Mouse (Mus musculus): Measurements from ENCODE around the gene Cep152. TPM values are rescaled to one million over a fixed set of nuclear protein-coding genes. Genes with fewer than 3 reads are reported as not detected.

Cep152 gene
- polyA plus RNA-seq, 1 experiment from 2014 or later = 2.4 TPM

- Histone ChIP-seq H3K27ac (no peak overlapping the region), H3K4me2 (ENCODE audit: low read length) (no peak overlapping the region), H3K36me3 (ENCODE audit: insufficient read depth, low read length) (0 out of 2 replicates have a peak, but pooled peaks cover 13% of the 10 kb centered on the region), H3K9ac (ENCODE audit: low read depth, low read length) (no peak overlapping the region), H3K4me3 (replicated peaks; ENCODE audit: low read depth, low read length) (no peak overlapping the region), H3K27me3 (ENCODE audit: insufficient read depth, low read length) (no peaks in the 10 kb centered on the region), H3K4me1 (replicated peaks; ENCODE audit: insufficient read depth, low read length) (0 out of 2 replicates have a peak, but pooled peaks cover 11% of the 10 kb centered on the region), H3K9me3 (replicated peaks; ENCODE audit: low read length) (no peaks in the 10 kb centered on the region)
- WGBS = 32% methylated on average over 25 of the region's 25 CpGs
- DNase-seq (ENCODE audit: low spot score) (peak; percentile 88), ATAC-seq (replicated peaks; ENCODE audit: low FRiP score, low read depth) (peak; percentile 59)
- TF ChIP-seq CTCF (IDR thresholded peaks at IDR 0.05; ENCODE audit: low read depth) = no peak
Observed at GRCm38 (mm10) chr2:125620213-125620907, 4.6 kb downstream of the Cep152 start.

GRCm38 (mm10) chr2:125615858-125616424, 9.0 kb downstream of the Cep152 start:
- H3K4me2 ChIP-seq (ENCODE audit: low read length) = no peak overlapping the region
- H3K9me3 ChIP-seq (replicated peaks; ENCODE audit: low read length) = no peaks in the 10 kb centered on the region
- no peak for ATAC-seq (replicated peaks; ENCODE audit: low FRiP score, low read depth)
- DNase-seq (ENCODE audit: low spot score) = no peak
- WGBS = 77% methylated on average over 8 of the region's 8 CpGs
- no peak for TF ChIP-seq CTCF (IDR thresholded peaks at IDR 0.05; ENCODE audit: low read depth)
- no peak overlapping the region for H3K4me3 ChIP-seq (replicated peaks; ENCODE audit: low read depth, low read length)
- H3K36me3 ChIP-seq (ENCODE audit: insufficient read depth, low read length) = peaks cover 29% of the 10 kb centered on the region
- no peaks in the 10 kb centered on the region for H3K27me3 ChIP-seq (ENCODE audit: insufficient read depth, low read length)
- no peak overlapping the region for H3K9ac ChIP-seq (ENCODE audit: low read depth, low read length)
- H3K27ac ChIP-seq = no peak overlapping the region
- H3K4me1 ChIP-seq (replicated peaks; ENCODE audit: insufficient read depth, low read length) = no peaks in the 10 kb centered on the region

GRCm38 (mm10) chr2:125615440-125615839, 9.5 kb downstream of the Cep152 start:
- peaks cover 32% of the 10 kb centered on the region for H3K36me3 ChIP-seq (ENCODE audit: insufficient read depth, low read length)
- WGBS = 94% methylated on average over 7 of the region's 7 CpGs

GRCm38 (mm10) chr2:125606220-125606845, 18.6 kb downstream of the Cep152 start:
- H3K4me1 ChIP-seq (replicated peaks; ENCODE audit: insufficient read depth, low read length) = no peaks in the 10 kb centered on the region
- WGBS = 78% methylated on average over 17 of the region's 17 CpGs
- TF ChIP-seq CTCF (IDR thresholded peaks at IDR 0.05; ENCODE audit: low read depth) = no peak
- peaks cover 23% of the 10 kb centered on the region for H3K36me3 ChIP-seq (ENCODE audit: insufficient read depth, low read length)
- DNase-seq (ENCODE audit: low spot score) (no peak), ATAC-seq (replicated peaks; ENCODE audit: low FRiP score, low read depth) (no peak)
- H3K9me3 ChIP-seq (replicated peaks; ENCODE audit: low read length) = no peaks in the 10 kb centered on the region
- H3K4me2 ChIP-seq (ENCODE audit: low read length) = no peak overlapping the region
- H3K9ac ChIP-seq (ENCODE audit: low read depth, low read length) = no peak overlapping the region
- H3K27me3 ChIP-seq (ENCODE audit: insufficient read depth, low read length) = no peaks in the 10 kb centered on the region
- H3K27ac ChIP-seq = no peak overlapping the region
- no peak overlapping the region for H3K4me3 ChIP-seq (replicated peaks; ENCODE audit: low read depth, low read length)

More at GRCm38 (mm10) chr2:125615440-125615839, 9.5 kb downstream of the Cep152 start:
- no peak for TF ChIP-seq CTCF (IDR thresholded peaks at IDR 0.05; ENCODE audit: low read depth)
- H3K9ac ChIP-seq (ENCODE audit: low read depth, low read length) = no peak overlapping the region
- no peak for ATAC-seq (replicated peaks; ENCODE audit: low FRiP score, low read depth)
- no peaks in the 10 kb centered on the region for H3K4me1 ChIP-seq (replicated peaks; ENCODE audit: insufficient read depth, low read length)
- no peak overlapping the region for H3K4me2 ChIP-seq (ENCODE audit: low read length)
- no peaks in the 10 kb centered on the region for H3K9me3 ChIP-seq (replicated peaks; ENCODE audit: low read length)
- no peak overlapping the region for H3K4me3 ChIP-seq (replicated peaks; ENCODE audit: low read depth, low read length)
- no peak overlapping the region for H3K27ac ChIP-seq
- H3K27me3 ChIP-seq (ENCODE audit: insufficient read depth, low read length) = no peaks in the 10 kb centered on the region
- no peak for DNase-seq (ENCODE audit: low spot score)

GRCm38 (mm10) chr2:125604646-125605045, 20.3 kb downstream of the Cep152 start:
- no peak overlapping the region for H3K4me3 ChIP-seq (replicated peaks; ENCODE audit: low read depth, low read length)
- no peaks in the 10 kb centered on the region for H3K4me1 ChIP-seq (replicated peaks; ENCODE audit: insufficient read depth, low read length)
- no peaks in the 10 kb centered on the region for H3K9me3 ChIP-seq (replicated peaks; ENCODE audit: low read length)
- 72% methylated on average over 7 of the region's 7 CpGs for WGBS
- H3K27me3 ChIP-seq (ENCODE audit: insufficient read depth, low read length) = no peaks in the 10 kb centered on the region
- no peak overlapping the region for H3K27ac ChIP-seq
- DNase-seq (ENCODE audit: low spot score) (peak; percentile 84), ATAC-seq (replicated peaks; ENCODE audit: low FRiP score, low read depth) (no peak)
- no peak overlapping the region for H3K9ac ChIP-seq (ENCODE audit: low read depth, low read length)
- H3K4me2 ChIP-seq (ENCODE audit: low read length) = no peak overlapping the region
- H3K36me3 ChIP-seq (ENCODE audit: insufficient read depth, low read length) = peaks cover 16% of the 10 kb centered on the region
- peak; percentile 86 for TF ChIP-seq CTCF (IDR thresholded peaks at IDR 0.05; ENCODE audit: low read depth)

- Histone ChIP-seq H3K4me3 (replicated peaks; ENCODE audit: low read depth, low read length) (no peak overlapping the region), H3K4me2 (ENCODE audit: low read length) (no peak overlapping the region), H3K9ac (ENCODE audit: low read depth, low read length) (no peak overlapping the region), H3K9me3 (replicated peaks; ENCODE audit: low read length) (no peaks in the 10 kb centered on the region), H3K36me3 (ENCODE audit: insufficient read depth, low read length) (peaks cover 15% of the 10 kb centered on the region), H3K27me3 (ENCODE audit: insufficient read depth, low read length) (no peaks in the 10 kb centered on the region), H3K4me1 (replicated peaks; ENCODE audit: insufficient read depth, low read length) (no peaks in the 10 kb centered on the region), H3K27ac (no peak overlapping the region)
- no peak for TF ChIP-seq CTCF (IDR thresholded peaks at IDR 0.05; ENCODE audit: low read depth)
- WGBS = 92% methylated on average over 3 of the region's 3 CpGs
- no peak for ATAC-seq (replicated peaks; ENCODE audit: low FRiP score, low read depth)
- no peak for DNase-seq (ENCODE audit: low spot score)
Observed at GRCm38 (mm10) chr2:125602970-125603369, 21.9 kb downstream of the Cep152 start.

Data from kidney, postnatal 0 days (tissue).